Mouse (Mus musculus) neutrophil, adult 83 days (primary cell): ENCODE measurements around the gene Gm17655. TPM values are rescaled to one million over a fixed set of nuclear protein-coding genes. Genes with fewer than 3 reads are reported as not detected.

Experiments used
- total RNA-seq, 2 experiments: library from RNA; stranded (reverse); gene quantifications; one replicate each; pipeline ENCODE4 v1.2.4; 2023

Gm17655 gene
- 1 to 10 TPM; 2.1 to 3.0 TPM for total RNA-seq

DNA sequence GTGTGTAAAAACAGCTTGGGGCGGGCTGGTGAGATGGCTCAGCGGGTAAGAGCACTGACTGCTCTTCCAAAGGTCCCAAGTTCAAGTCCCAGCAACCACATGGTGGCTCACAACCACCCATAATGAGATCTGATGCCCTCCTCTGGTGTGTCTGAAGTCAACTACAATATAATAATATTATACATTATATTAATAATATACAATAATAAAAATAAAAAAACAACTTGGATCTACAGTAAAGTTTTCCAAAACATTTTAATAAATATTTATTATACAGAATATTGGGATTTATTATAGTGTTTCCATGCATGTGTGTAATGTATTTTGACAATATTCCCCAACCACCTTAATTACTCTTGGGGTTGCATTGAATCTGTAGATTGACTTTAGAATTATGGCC lies at the start of gene Gm17655:
TSS of gene Gm17655 (minus strand) at position 101 of the 400 bp plus-strand sequence.

GRCm38 (mm10) chr5:110109991-110110441 lies 37.7 kb upstream of the Gm17655 start, which contains the start of gene Zfp605:
Zfp605 (plus strand) TSS chr5:110110092.

GRCm38 (mm10) chr5:110107581-110108304 lies 35.4 kb upstream of the Gm17655 start, which contains the start of gene Gtpbp6:
Gtpbp6 (minus strand) TSS chr5:110108197.

GRCm38 (mm10) chr5:110099656-110100580 lies 27.6 kb upstream of the Gm17655 start, which contains the start of gene Plcxd1:
Plcxd1 (plus strand) TSS chr5:110099969.

GRCm38 (mm10) chr5:110094030-110094846 lies 21.9 kb upstream of the Gm17655 start, which contains the start of gene Gm35315:
Gm35315 (minus strand) TSS chr5:110094420.

Other genes starting within 250 kb of the Gm17655 start
- 1 to 10 TPM; 5.1 to 5.4 TPM for gene Gm15446, start 149.1 kb downstream of the Gm17655 start, total RNA-seq
- gene Zfp932, start 76.0 kb downstream of the Gm17655 start, total RNA-seq, result 10 to 100 TPM in 1 of 2 experiments, 1 to 10 TPM in 1; 7.4 to 11.8 TPM
- not detected for gene Gm35315, start 21.9 kb upstream of the Gm17655 start, total RNA-seq
- not detected for gene Plcxd1, start 27.5 kb upstream of the Gm17655 start, total RNA-seq
- 10 to 100 TPM; 41.3 to 41.5 TPM for gene Gtpbp6, start 35.7 kb upstream of the Gm17655 start, total RNA-seq
- gene Zfp605, start 37.6 kb upstream of the Gm17655 start, total RNA-seq, result 1 to 10 TPM; 3.0 to 3.8 TPM
- 10 to 100 TPM; 61.8 to 63.4 TPM for gene Chfr, start 63.3 kb upstream of the Gm17655 start, total RNA-seq
- 10 to 100 TPM; 25.1 to 25.5 TPM for gene Golga3, start 104.2 kb upstream of the Gm17655 start, total RNA-seq
- 10 to 100 TPM; 47.5 to 51.2 TPM for gene Ankle2, start 158.5 kb upstream of the Gm17655 start, total RNA-seq
- 10 to 100 TPM; 11.6 to 14.8 TPM for gene Pgam5, start 197.4 kb upstream of the Gm17655 start, total RNA-seq
- 1 to 10 TPM; 3.3 to 8.3 TPM for gene Pxmp2, start 213.7 kb upstream of the Gm17655 start, total RNA-seq
- 10 to 100 TPM; 29.1 to 30.9 TPM for gene Pole, start 213.8 kb upstream of the Gm17655 start, total RNA-seq